Mouse (Mus musculus) brain, embryonic 14.5 days (tissue): ENCODE data around the gene Gm960.

ENCODE experiments used
- CTCF ChIP-seq: fragments of 200-500 bp; IDR thresholded peaks from 2 replicates; pipeline ENCODE4 v1.5.1; 2012; ENCODE audit warnings: inconsistent platforms, mild to moderate bottlenecking, moderate library complexity, borderline replicate concordance; ENCODE audit not compliant: insufficient read depth, insufficient read length; ENCODE audit errors: extremely low read depth
- POLR2A ChIP-seq: fragments of 200-500 bp; IDR thresholded peaks from 2 replicates; pipeline ENCODE4 v1.6.1; 2012; ENCODE audit warnings: mild to moderate bottlenecking, inconsistent platforms, borderline replicate concordance; ENCODE audit not compliant: poor library complexity, insufficient read depth, insufficient read length, severe bottlenecking; ENCODE audit errors: extremely low read depth

DNA sequence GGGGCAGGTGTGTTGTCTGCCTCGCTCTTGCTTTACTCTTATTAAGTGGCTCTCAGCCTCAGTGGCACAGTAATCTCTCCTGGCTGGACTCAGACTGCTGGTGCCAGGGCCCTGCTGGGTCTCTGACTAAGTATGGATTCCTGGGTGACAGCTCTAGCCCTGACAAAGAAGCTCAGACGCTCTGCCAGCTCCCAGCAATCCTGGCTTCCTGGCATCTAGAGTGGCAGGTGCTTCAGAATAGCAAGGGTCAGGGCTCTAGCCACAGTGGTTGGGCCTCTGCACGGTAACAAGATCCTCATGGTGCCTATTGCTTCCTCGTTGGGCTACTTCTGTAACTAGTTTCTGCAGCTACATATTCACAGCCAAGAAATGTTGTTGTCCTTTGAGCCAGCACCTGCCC, 88.4 kb downstream of the Gm960 start:
- TF ChIP-seq CTCF: no peak
- TF ChIP-seq POLR2A: no peak
